Mouse (Mus musculus): Measurements from ENCODE around the gene Def8.

DNA sequence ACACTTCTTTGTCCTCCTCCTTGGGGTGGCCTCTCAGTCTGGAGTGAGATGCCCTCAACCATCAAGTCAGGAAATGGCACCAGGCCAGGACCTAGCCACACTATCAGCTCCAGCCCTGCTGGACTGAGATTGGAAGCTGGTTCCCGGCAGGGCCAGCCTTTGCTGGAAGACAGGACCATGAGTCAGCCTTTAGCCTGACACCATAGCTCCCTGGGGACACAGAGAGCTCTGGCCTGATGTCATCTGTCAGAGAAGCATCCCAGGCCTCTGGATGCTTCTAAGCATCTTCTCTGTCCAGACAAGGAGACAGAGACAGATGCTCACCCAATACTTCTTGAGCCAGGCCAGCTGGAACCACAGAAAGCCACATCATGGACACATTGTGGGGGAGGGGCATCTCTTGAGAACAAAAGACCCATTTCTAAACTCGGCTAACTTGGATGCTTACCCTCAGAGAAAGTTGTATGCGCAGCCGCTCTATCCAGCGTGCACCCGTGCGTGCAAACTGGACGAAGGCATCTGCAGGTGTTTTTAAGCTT, 13.2 kb upstream of the Def8 start:
- TF ChIP-seq CTCF (IDR thresholded peaks at IDR 0.05; ENCODE audit: borderline replicate concordance, extremely low read depth, insufficient read depth, insufficient read length) (no peak), POLR2A (IDR thresholded peaks at IDR 0.05; ENCODE audit: borderline replicate concordance, extremely low read depth, insufficient read depth, insufficient read length, poor library complexity, severe bottlenecking) (no peak)
